Mouse (Mus musculus) MEL (cell line): ENCODE measurements around the gene Prdx6. TPM values are rescaled to one million over a fixed set of nuclear protein-coding genes. Genes with fewer than 3 reads are reported as not detected.
A peak's percentile ranks its signal among the peaks of the same experiment; 100 is the strongest.

ENCODE experiments used
- DNase-seq: peaks from one replicate; pipeline ENCODE4 v3.0.0; 2011; ENCODE audit warnings: low read depth, low spot score
- H3K27ac ChIP-seq: 2 replicates; pipeline ENCODE4 v1.5.1; 2012; ENCODE audit warnings: low read depth, mild to moderate bottlenecking, control low read depth, low read length, moderate library complexity; ENCODE audit not compliant: control insufficient read depth
- H3K27me3 ChIP-seq, 2 experiments: fragments of 150-350 bp in 1 of 2; sonication (generic) in 1 of 2; 2 replicates each; pipeline ENCODE4 v1.6.1; 2012; ENCODE audit warnings: low read length in 2 of 2, mild to moderate bottlenecking in 2 of 2, improper control_type of control experiment in 1 of 2, moderate library complexity in 1 of 2; ENCODE audit not compliant: insufficient read depth in 2 of 2, control insufficient read depth in 1 of 2
- H3K36me3 ChIP-seq, 2 experiments: 2 replicates each; pipeline ENCODE4 v1.6.1; 2012 to 2014; ENCODE audit warnings: low read length in 2 of 2, improper control_type of control experiment in 1 of 2, inconsistent platforms in 1 of 2, mild to moderate bottlenecking in 1 of 2; ENCODE audit not compliant: insufficient read depth in 2 of 2, control insufficient read depth in 1 of 2
- H3K4me1 ChIP-seq, 2 experiments: fragments of 150-350 bp in 1 of 2; sonication (generic) in 1 of 2; 2 replicates each; pipeline ENCODE4 v1.6.1; 2012; ENCODE audit warnings: low read length in 2 of 2, improper control_type of control experiment in 1 of 2, mild to moderate bottlenecking in 1 of 2; ENCODE audit not compliant: insufficient read depth in 2 of 2, control insufficient read depth in 1 of 2
- H3K4me3 ChIP-seq, 2 experiments: fragments of 150-350 bp in 1 of 2; sonication (generic) in 1 of 2; 2 replicates each; pipeline ENCODE4 v1.5.1; 2012; ENCODE audit warnings: low read depth in 2 of 2, low read length in 2 of 2, mild to moderate bottlenecking in 2 of 2, moderate library complexity in 2 of 2, control low read depth in 1 of 2, improper control_type of control experiment in 1 of 2; ENCODE audit not compliant: control insufficient read depth in 1 of 2, insufficient read depth in 1 of 2
- H3K79me2 ChIP-seq: 2 replicates; pipeline ENCODE4 v1.6.1; 2012; ENCODE audit warnings: mild to moderate bottlenecking, low read length, moderate library complexity; ENCODE audit not compliant: control insufficient read depth, poor library complexity, insufficient read depth
- H3K9ac ChIP-seq: 2 replicates; pipeline ENCODE4 v1.6.1; 2012; ENCODE audit warnings: low read depth, mild to moderate bottlenecking, control low read depth, low read length, moderate library complexity; ENCODE audit not compliant: control insufficient read depth, poor library complexity, severe bottlenecking
- H3K9me3 ChIP-seq: fragments of 150-350 bp; sonication (generic); replicated peaks from 2 replicates; pipeline ENCODE4 v1.6.1; 2012; ENCODE audit warnings: mild to moderate bottlenecking, low read length, improper control_type of control experiment, moderate library complexity; ENCODE audit not compliant: insufficient read depth
- CHD1 ChIP-seq: IDR thresholded peaks from 2 replicates; pipeline ENCODE4 v1.6.1; 2012; ENCODE audit warnings: low read depth, mild to moderate bottlenecking, inconsistent platforms, low read length, improper control_type of control experiment
- CHD2 ChIP-seq: IDR thresholded peaks from 2 replicates; pipeline ENCODE4 v1.6.1; 2011; ENCODE audit warnings: low read length, improper control_type of control experiment
- CTCF ChIP-seq, 3 experiments: IDR thresholded peaks in 2 of 3; conservative IDR thresholded peaks in 1 of 3; 2 replicates each; pipeline ENCODE4 v1.5.1; 2011 to 2012; ENCODE audit warnings: low read length in 3 of 3, low read depth in 2 of 3, mild to moderate bottlenecking in 2 of 3, improper control_type of control experiment in 1 of 3, inconsistent platforms in 1 of 3, mixed read lengths in 1 of 3, moderate library complexity in 1 of 3; ENCODE audit not compliant: control insufficient read depth in 1 of 3, insufficient read depth in 1 of 3, poor library complexity in 1 of 3, severe bottlenecking in 1 of 3
- E2F4 ChIP-seq: IDR thresholded peaks from 2 replicates; pipeline ENCODE4 v1.6.1; 2011; ENCODE audit warnings: low read depth, low read length, improper control_type of control experiment, borderline replicate concordance
- EP300 ChIP-seq, 2 experiments: IDR thresholded peaks; 2 replicates each; pipeline ENCODE4 v1.6.1; 2011; ENCODE audit warnings: improper control_type of control experiment in 2 of 2, low read length in 2 of 2, low read depth in 1 of 2, mild to moderate bottlenecking in 1 of 2
- ETS1 ChIP-seq: IDR thresholded peaks from 2 replicates; pipeline ENCODE4 v1.6.1; 2012; ENCODE audit warnings: low read depth, mild to moderate bottlenecking, inconsistent platforms, low read length, improper control_type of control experiment, moderate library complexity
- GABPA ChIP-seq: IDR thresholded peaks from 2 replicates; pipeline ENCODE4 v1.6.1; 2012; ENCODE audit warnings: low read depth, mild to moderate bottlenecking, inconsistent platforms, low read length, improper control_type of control experiment, moderate library complexity
- GATA1 ChIP-seq: IDR thresholded peaks from 2 replicates; pipeline ENCODE4 v1.6.1; 2011; ENCODE audit warnings: low read depth, low read length, improper control_type of control experiment
- HCFC1 ChIP-seq: IDR thresholded peaks from 2 replicates; pipeline ENCODE4 v1.6.1; 2012; ENCODE audit warnings: low read depth, mild to moderate bottlenecking, inconsistent platforms, low read length, improper control_type of control experiment, moderate library complexity
- JUND ChIP-seq: IDR thresholded peaks from 2 replicates; pipeline ENCODE4 v1.6.1; 2011; ENCODE audit warnings: low read depth, mild to moderate bottlenecking, improper control_type of control experiment, low read length
- MAX ChIP-seq: IDR thresholded peaks from 2 replicates; pipeline ENCODE4 v1.6.1; 2011; ENCODE audit warnings: low read length, improper control_type of control experiment
- MAZ ChIP-seq: IDR thresholded peaks from 2 replicates; pipeline ENCODE4 v1.6.1; 2012; ENCODE audit warnings: low read depth, mild to moderate bottlenecking, inconsistent platforms, low read length, improper control_type of control experiment
- MEF2A ChIP-seq: IDR thresholded peaks from 2 replicates; pipeline ENCODE4 v1.6.1; 2014; ENCODE audit warnings: low read depth, mild to moderate bottlenecking, inconsistent platforms, low read length, improper control_type of control experiment; ENCODE audit not compliant: poor library complexity, insufficient replicate concordance, severe bottlenecking; ENCODE audit errors: extremely low read depth
- MXI1 ChIP-seq: IDR thresholded peaks from 2 replicates; pipeline ENCODE4 v1.6.1; 2011; ENCODE audit warnings: mild to moderate bottlenecking, low read depth, low read length, improper control_type of control experiment
- MYB ChIP-seq: IDR thresholded peaks from 2 replicates; pipeline ENCODE4 v1.6.1; 2011; ENCODE audit warnings: mild to moderate bottlenecking, low read depth, low read length, improper control_type of control experiment
- MYC ChIP-seq: IDR thresholded peaks from 2 replicates; pipeline ENCODE4 v1.6.1; 2011; ENCODE audit warnings: low read depth, mild to moderate bottlenecking, low read length, improper control_type of control experiment, moderate library complexity
- NELFE ChIP-seq: IDR thresholded peaks from 2 replicates; pipeline ENCODE4 v1.6.1; 2011; ENCODE audit warnings: low read depth, low read length, improper control_type of control experiment
- NRF1 ChIP-seq: IDR thresholded peaks from 2 replicates; pipeline ENCODE4 v1.6.1; 2014; ENCODE audit warnings: low read depth, mild to moderate bottlenecking, inconsistent platforms, low read length, improper control_type of control experiment, moderate library complexity; ENCODE audit not compliant: poor library complexity, insufficient read depth, severe bottlenecking
- POLR2A ChIP-seq, 2 experiments: IDR thresholded peaks; 2 replicates each; pipeline ENCODE4 v1.6.1; 2011 to 2012; ENCODE audit warnings: low read length in 2 of 2, mild to moderate bottlenecking in 2 of 2, control low read depth in 1 of 2, improper control_type of control experiment in 1 of 2, low read depth in 1 of 2, moderate library complexity in 1 of 2; ENCODE audit not compliant: control insufficient read depth in 1 of 2, insufficient read depth in 1 of 2, poor library complexity in 1 of 2
- POLR2AphosphoS2 ChIP-seq: IDR thresholded peaks from 2 replicates; pipeline ENCODE4 v1.6.1; 2011; ENCODE audit warnings: low read length, improper control_type of control experiment
- POLR2AphosphoS5 ChIP-seq: IDR thresholded peaks from 2 replicates; pipeline ENCODE4 v1.6.1; 2012; ENCODE audit warnings: low read depth, borderline replicate concordance, mild to moderate bottlenecking, inconsistent platforms, low read length, moderate library complexity, mixed read lengths
- SIN3A ChIP-seq: IDR thresholded peaks from 2 replicates; pipeline ENCODE4 v1.6.1; 2012; ENCODE audit warnings: low read length, improper control_type of control experiment, inconsistent platforms
- SMC3 ChIP-seq: IDR thresholded peaks from 2 replicates; pipeline ENCODE4 v1.6.1; 2011; ENCODE audit warnings: low read depth, low read length, improper control_type of control experiment
- TAL1 ChIP-seq: IDR thresholded peaks from 2 replicates; pipeline ENCODE4 v1.6.1; 2012; ENCODE audit warnings: mild to moderate bottlenecking, inconsistent platforms, low read length, moderate library complexity, mixed read lengths
- TBP ChIP-seq: IDR thresholded peaks from 2 replicates; pipeline ENCODE4 v1.8.0; 2011; ENCODE audit warnings: low read depth, low read length, improper control_type of control experiment
- TCF12 ChIP-seq: IDR thresholded peaks from 2 replicates; pipeline ENCODE4 v1.6.1; 2014; ENCODE audit warnings: low read depth, mild to moderate bottlenecking, inconsistent platforms, low read length, improper control_type of control experiment, moderate library complexity
- USF1 ChIP-seq: IDR thresholded peaks from 2 replicates; pipeline ENCODE4 v1.6.1; 2014; ENCODE audit warnings: low read depth, mild to moderate bottlenecking, inconsistent platforms, low read length, improper control_type of control experiment, moderate library complexity
- USF2 ChIP-seq, 2 experiments: IDR thresholded peaks; 2 replicates each; pipeline ENCODE4 v1.6.1; 2011 to 2012; ENCODE audit warnings: improper control_type of control experiment in 2 of 2, low read length in 2 of 2, borderline replicate concordance in 1 of 2, inconsistent platforms in 1 of 2, low read depth in 1 of 2, mild to moderate bottlenecking in 1 of 2; ENCODE audit not compliant: insufficient read depth in 1 of 2
- ZC3H11A ChIP-seq: IDR thresholded peaks from 2 replicates; pipeline ENCODE4 v1.6.1; 2012; ENCODE audit warnings: low read depth, mild to moderate bottlenecking, inconsistent platforms, low read length, improper control_type of control experiment
- ZMIZ1 ChIP-seq: IDR thresholded peaks from 2 replicates; pipeline ENCODE4 v1.6.1; 2012; ENCODE audit warnings: low read depth, mild to moderate bottlenecking, inconsistent platforms, low read length, improper control_type of control experiment, moderate library complexity
- ZNF384 ChIP-seq: IDR thresholded peaks from 2 replicates; pipeline ENCODE4 v1.6.1; 2012; ENCODE audit warnings: low read depth, mild to moderate bottlenecking, inconsistent platforms, low read length, improper control_type of control experiment
- polyA plus RNA-seq, 2 experiments: library from polyadenylated mRNA; stranded (reverse) in 1 of 2; unstranded in 1 of 2; fragments of >175 nt in 1 of 2; fragments of >200 nt in 1 of 2; gene quantifications; 2 replicates each; pipeline versions ENCODE4 v1.2.1 to v1.2.4; 2012; ENCODE audit warnings: low replicate concordance in 2 of 2, low read depth in 1 of 2; ENCODE audit not compliant: insufficient read length in 2 of 2, insufficient read depth in 1 of 2, missing spikeins in 1 of 2
- total RNA-seq: library from RNA; depleted of rRNA; stranded (reverse); fragments of 300-350 nt; gene quantifications from 2 replicates; pipeline ENCODE4 v1.2.3, GENCODE M21; 2012

The Prdx6 gene
- total and polyA plus RNA-seq, 3 experiments, result 155 to 300 TPM; not detected in 1

GRCm38 (mm10) chr1:161247176-161247575 is 3.8 kb downstream of the Prdx6 start:
- DNase-seq, result no peak
- Histone ChIP-seq H3K79me2 (peaks cover 44% of the 10 kb centered on the region), H3K4me1 (peaks cover 0 to 15% of the 10 kb centered on the region in 2 experiments; a peak in 2 of 4 replicates), H3K4me3 (no peak overlapping the region), H3K27me3 (no peaks in the 10 kb centered on the region), H3K36me3 (peaks cover 17 to 18% of the 10 kb centered on the region in 2 experiments), H3K9me3 (no peaks in the 10 kb centered on the region), H3K9ac (no peak overlapping the region), H3K27ac (no peak overlapping the region)
- no peak for TF ChIP-seq NRF1
- no peak for TF ChIP-seq JUND
- TF ChIP-seq CHD1, result no peak
- no peak for TF ChIP-seq MEF2A
- TF ChIP-seq TCF12, result no peak
- TF ChIP-seq POLR2A (IDR thresholded peaks at IDR 0.05; ENCODE audit: control insufficient read depth in 1 of 2, insufficient read depth in 1 of 2, low read depth in 1 of 2, low read length in 2 of 2, poor library complexity in 1 of 2), result no peak
- no peak for TF ChIP-seq NELFE
- no peak for TF ChIP-seq SMC3
- no peak for TF ChIP-seq E2F4
- TF ChIP-seq MXI1, result no peak
- no peak for TF ChIP-seq MYC
- no peak for TF ChIP-seq MAZ
- no peak for TF ChIP-seq CTCF (IDR thresholded peaks at IDR 0.05 in 2 of 3, conservative IDR thresholded peaks at IDR 0.05 in 1 of 3; ENCODE audit: control insufficient read depth in 1 of 3, insufficient read depth in 1 of 3, low read depth in 2 of 3, low read length in 3 of 3, poor library complexity in 1 of 3, severe bottlenecking in 1 of 3)
- TF ChIP-seq CHD2, result no peak
- no peak for TF ChIP-seq POLR2AphosphoS5
- TF ChIP-seq EP300 (IDR thresholded peaks at IDR 0.05; ENCODE audit: low read depth in 1 of 2, low read length in 2 of 2), result no peak

GRCm38 (mm10) chr1:161237750-161238149 is 13.3 kb downstream of the Prdx6 start:
- no peaks in the 10 kb centered on the region for H3K9me3 ChIP-seq
- H3K27me3 ChIP-seq, result no peaks in the 10 kb centered on the region
- H3K4me3 ChIP-seq, result no peak overlapping the region
- H3K79me2 ChIP-seq, result no peaks in the 10 kb centered on the region
- peaks cover 5 to 12% of the 10 kb centered on the region in 2 experiments for H3K36me3 ChIP-seq
- H3K4me1 ChIP-seq, result peaks cover 3 to 7% of the 10 kb centered on the region in 2 experiments
- H3K27ac ChIP-seq, result peak overlapping the region; percentile 23; the same call in 1 of the 2 replicates
- no peak overlapping the region for H3K9ac ChIP-seq
- peak; percentile 74 for DNase-seq
- TF ChIP-seq TBP, result no peak
- peak; percentile 37; the same call in 1 of the 2 replicates for TF ChIP-seq POLR2AphosphoS2
- peak; percentile 24; the same call in 1 of the 2 replicates for TF ChIP-seq MAX
- no peak for TF ChIP-seq USF2 (IDR thresholded peaks at IDR 0.05; ENCODE audit: borderline replicate concordance in 1 of 2, insufficient read depth in 1 of 2, low read depth in 1 of 2, low read length in 2 of 2)
- peak; percentile 85 for TF ChIP-seq ZNF384
- TF ChIP-seq SIN3A, result peak; percentile 76
- no peak for TF ChIP-seq ZMIZ1
- no peak for TF ChIP-seq GABPA
- no peak for TF ChIP-seq NELFE
- no peak for TF ChIP-seq USF1
- peak; percentile 81 for TF ChIP-seq GATA1
- TF ChIP-seq MXI1, result peak; percentile 33; the same call in 1 of the 2 replicates
- 0 out of 2 replicates have a peak, but pooled peaks have one; percentile 23 for TF ChIP-seq MYC
- peak; percentile 74 for TF ChIP-seq TCF12
- TF ChIP-seq EP300 (IDR thresholded peaks at IDR 0.05; ENCODE audit: low read depth in 1 of 2, low read length in 2 of 2), result peak; percentile 81 to 87
- 0 out of 2 replicates have a peak, but pooled peaks have one; percentile 12 for TF ChIP-seq HCFC1
- TF ChIP-seq ETS1, result peak; percentile 74
- TF ChIP-seq JUND, result no peak
- TF ChIP-seq TAL1, result peak; percentile 40
- no peak for TF ChIP-seq ZC3H11A
- TF ChIP-seq MYB, result 0 out of 2 replicates have a peak, but pooled peaks have one; percentile 28
- TF ChIP-seq MAZ, result peak; percentile 61; the same call in 1 of the 2 replicates
